Mouse (Mus musculus) hindlimb bud, embryonic 11.5 days (tissue): ENCODE data around the gene Vwa8.
"Not testable (repeated sequence)": the region's sequence is repeated elsewhere in the genome, so short reads cannot be mapped to it uniquely, and the experiment has no call there.

Experiments
- DNase-seq: peaks from one replicate; pipeline ENCODE4 v3.0.0-alpha.2; 2012; ENCODE audit warnings: low read depth, low spot score; ENCODE audit errors: extremely low spot score

Gene Vwa8

GRCm38 (mm10) chr14:78881563-78881962 is 32.7 kb downstream of the Vwa8 start:
- DNase-seq = no peak

- no peak for DNase-seq
These were observed 37.2 kb downstream of the Vwa8 start for GRCm38 (mm10) chr14:78885915-78886534.

- DNase-seq = no peak
These were observed 37.8 kb downstream of the Vwa8 start for GRCm38 (mm10) chr14:78886566-78887234.

- not testable (repeated sequence) for DNase-seq
These were observed 38.6 kb downstream of the Vwa8 start for GRCm38 (mm10) chr14:78887494-78887893.

- no peak for DNase-seq
These were observed 46.6 kb downstream of the Vwa8 start for GRCm38 (mm10) chr14:78895496-78895895.

- DNase-seq = no peak
These were observed 47.4 kb downstream of the Vwa8 start for GRCm38 (mm10) chr14:78896252-78896651.

GRCm38 (mm10) chr14:78900770-78901169 is 51.9 kb downstream of the Vwa8 start:
- peak; percentile 5 for DNase-seq

- no peak for DNase-seq
These were observed 59.5 kb downstream of the Vwa8 start for GRCm38 (mm10) chr14:78908205-78908863.

- DNase-seq = no peak
These were observed 63.2 kb downstream of the Vwa8 start for GRCm38 (mm10) chr14:78912076-78912475.

GRCm38 (mm10) chr14:78914180-78914579 is 65.3 kb downstream of the Vwa8 start:
- DNase-seq = no peak

- no peak for DNase-seq
These were observed 67.8 kb downstream of the Vwa8 start for GRCm38 (mm10) chr14:78916691-78917090.

GRCm38 (mm10) chr14:78921219-78921618 is 72.4 kb downstream of the Vwa8 start:
- DNase-seq = no peak

GRCm38 (mm10) chr14:78923631-78924030 is 74.8 kb downstream of the Vwa8 start:
- DNase-seq = no peak

GRCm38 (mm10) chr14:78924755-78925537 is 76.1 kb downstream of the Vwa8 start:
- DNase-seq = no peak

GRCm38 (mm10) chr14:78932094-78932493 is 83.2 kb downstream of the Vwa8 start:
- DNase-seq = no peak

- no peak for DNase-seq
These were observed 84.5 kb downstream of the Vwa8 start for GRCm38 (mm10) chr14:78933399-78933798.

GRCm38 (mm10) chr14:78934596-78934995 is 85.7 kb downstream of the Vwa8 start:
- DNase-seq = no peak

GRCm38 (mm10) chr14:78935796-78936195 is 86.9 kb downstream of the Vwa8 start:
- DNase-seq = peak; percentile 10

- no peak for DNase-seq
These were observed 93.1 kb downstream of the Vwa8 start for GRCm38 (mm10) chr14:78941741-78942475.

- no peak for DNase-seq
These were observed 106.9 kb downstream of the Vwa8 start for GRCm38 (mm10) chr14:78955745-78956144.

- no peak for DNase-seq
These were observed 121.8 kb downstream of the Vwa8 start for GRCm38 (mm10) chr14:78970621-78971020.
